In the genomic region with DNA sequence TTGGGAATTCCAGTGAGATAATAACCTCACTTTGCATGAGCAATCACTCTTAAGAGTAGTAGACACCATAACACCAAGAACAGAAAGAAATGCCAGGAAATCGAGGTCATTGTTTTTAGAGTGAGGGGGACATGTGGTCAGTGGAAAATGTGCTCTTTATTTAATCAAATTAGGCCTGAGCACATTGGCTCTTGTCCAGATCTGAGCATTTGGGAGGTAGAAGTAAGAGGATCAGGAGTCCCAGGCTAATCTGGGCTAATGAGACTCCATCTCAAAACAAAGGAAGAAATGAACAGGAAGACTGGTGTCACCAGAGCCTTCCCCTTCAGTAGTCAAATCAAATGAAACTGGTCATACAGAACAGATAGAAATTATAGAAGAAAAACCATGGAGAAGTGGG, we compare ENCODE assay signal across 27 mouse cellular contexts. TPM values are rescaled to one million over a fixed set of nuclear protein-coding genes. Genes with fewer than 3 reads are reported as not detected.
"Had no signal": no experiment of that assay in that cellular context is flagged by ENCODE, and none has a peak within 500 bp of the region (broad histone marks: within the 10 kb centered on the region; RNA-seq: fewer than 3 reads in every experiment).

No protein-coding gene starts in this region.

- DNase-seq: gastrocnemius, adult 2 months; gastrocnemius, postnatal 10 days; gastrocnemius, postnatal 25 days; heart, adult 18-20 months; heart, postnatal 14 days; heart, postnatal 36 days; kidney, adult 18-20 months; kidney, adult 8-10 months; kidney, postnatal 10 days; kidney, postnatal 25 days; kidney, postnatal 4 days; layer of hippocampus, postnatal 36 days; left cerebral cortex, postnatal 4 days had no signal

- H3K4me1 ChIP-seq: heart, embryonic 10.5 days; heart, embryonic 15.5 days; hindbrain, embryonic 10.5 days; hindbrain, embryonic 12.5 days; intestine, embryonic 15.5 days; limb, embryonic 13.5 days; limb, embryonic 15.5 days had no signal

- ATAC-seq: hindbrain, embryonic 16.5 days; inflammation-experienced regulatory T-cells, adult 6 months; intestine, embryonic 15.5 days; intestine, postnatal 0 days had no signal

- H3K27ac ChIP-seq: gastrocnemius, adult 2 months; heart, embryonic 10.5 days; heart, embryonic 13.5 days; heart, embryonic 15.5 days; hindbrain, embryonic 10.5 days; hindbrain, embryonic 12.5 days; hindbrain, embryonic 14.5 days; intestine, embryonic 15.5 days; layer of hippocampus, adult 2 months; limb, embryonic 13.5 days; limb, embryonic 15.5 days had no signal

- H3K9ac ChIP-seq: heart, embryonic 13.5 days; heart, embryonic 15.5 days; hindbrain, embryonic 12.5 days; hindbrain, embryonic 14.5 days; intestine, embryonic 15.5 days; limb, embryonic 13.5 days; limb, embryonic 15.5 days had no signal

- H3K27me3 ChIP-seq: heart, embryonic 13.5 days; heart, embryonic 15.5 days; hindbrain, embryonic 12.5 days; intestine, embryonic 15.5 days had no signal

- H3K4me2 ChIP-seq: heart, embryonic 13.5 days; heart, embryonic 15.5 days; hindbrain, embryonic 12.5 days; hindbrain, embryonic 14.5 days; intestine, embryonic 15.5 days; limb, embryonic 13.5 days; limb, embryonic 15.5 days had no signal

- H3K36me3 ChIP-seq: heart, embryonic 10.5 days; heart, embryonic 13.5 days; heart, embryonic 15.5 days; hindbrain, embryonic 10.5 days; hindbrain, embryonic 12.5 days; intestine, embryonic 15.5 days; limb, embryonic 13.5 days; limb, embryonic 15.5 days had no signal

- H3K4me3 ChIP-seq: gastrocnemius, adult 2 months; heart, embryonic 10.5 days; heart, embryonic 13.5 days; heart, embryonic 15.5 days; hindbrain, embryonic 10.5 days; hindbrain, embryonic 12.5 days; intestine, embryonic 15.5 days; layer of hippocampus, adult 2 months; limb, embryonic 13.5 days; limb, embryonic 15.5 days had no signal

- H3K9me3 ChIP-seq: heart, embryonic 10.5 days; heart, embryonic 13.5 days; heart, embryonic 15.5 days; hindbrain, embryonic 10.5 days; hindbrain, embryonic 12.5 days; intestine, embryonic 15.5 days; limb, embryonic 13.5 days; limb, embryonic 15.5 days had no signal

RNA-seq across cellular contexts. Expression of a gene that starts 31.3 kb away (rescaled TPM):
- total RNA-seq: granulocyte monocyte progenitor cell, adult 5-6 weeks had no signal
- polyA plus RNA-seq: inflammation-experienced regulatory T-cells, adult 6 months had no signal

RNA-seq across cellular contexts. Expression of a gene that starts 41.3 kb away (rescaled TPM):
- total RNA-seq: granulocyte monocyte progenitor cell, adult 5-6 weeks had no signal
